Mouse (Mus musculus) lung, embryonic 16.5 days (tissue): ENCODE results near the gene Sspn. TPM values are rescaled to one million over a fixed set of nuclear protein-coding genes. Genes with fewer than 3 reads are reported as not detected.

Experiments used
- ATAC-seq: fragments of 200-750 bp; cut with Nextera tagmentation; 2 replicates; pipeline ENCODE4 v1.8.0; 2017; ENCODE audit warnings: low read depth, mild to moderate bottlenecking, moderate library complexity
- H3K27ac ChIP-seq: fragments of 300-500 bp; sonication (generic); 2 replicates; pipeline ENCODE4 v1.5.1; 2014; ENCODE audit warnings: mild to moderate bottlenecking, control low read depth, low read length
- H3K27me3 ChIP-seq: fragments of 300-500 bp; sonication (generic); 2 replicates; pipeline ENCODE4 v1.6.1; 2014; ENCODE audit warnings: low read depth, low read length, mixed read lengths; ENCODE audit not compliant: control insufficient read depth, insufficient read depth
- H3K36me3 ChIP-seq: fragments of 300-500 bp; sonication (generic); 2 replicates; pipeline ENCODE4 v1.6.1; 2014; ENCODE audit warnings: low read length; ENCODE audit not compliant: control insufficient read depth, insufficient read depth
- H3K4me1 ChIP-seq: fragments of 300-500 bp; sonication (generic); replicated peaks from 2 replicates; pipeline ENCODE4 v1.6.1; 2014; ENCODE audit warnings: low read length, mixed read lengths; ENCODE audit not compliant: control insufficient read depth, insufficient read depth
- H3K4me2 ChIP-seq: fragments of 300-500 bp; sonication (generic); 2 replicates; pipeline ENCODE4 v1.6.1; 2014; ENCODE audit warnings: low read depth, low read length, control low read depth
- H3K4me3 ChIP-seq: fragments of 300-500 bp; sonication (generic); 2 replicates; pipeline ENCODE4 v1.5.1; 2014; ENCODE audit warnings: mild to moderate bottlenecking, low read length, control low read depth
- H3K9ac ChIP-seq: fragments of 300-500 bp; sonication (generic); 2 replicates; pipeline ENCODE4 v1.6.1; 2014; ENCODE audit warnings: low read length, control low read depth
- H3K9me3 ChIP-seq: fragments of 300-500 bp; sonication (generic); 2 replicates; pipeline ENCODE4 v1.6.1; 2016; ENCODE audit warnings: low read length; ENCODE audit not compliant: control insufficient read depth
- WGBS: fragments of 180-500 bp; shearing (Covaris S2); extraction: QIAGEN DNeasy Blood & Tissue Kit; methylation state at CpG from one replicate; pipeline ENCODE4 v1.1.7; 2014; 5-methylcytosine and 5-hydroxymethylcytosine counted together
- polyA plus RNA-seq: library from polyadenylated mRNA; unstranded; fragments of >200 nt; fragmentation: Nextera tagmentation; extraction: Ambion mirVana; gene quantifications from 2 replicates; pipeline ENCODE4 v1.2.1, GENCODE M21; 2015

Gene Sspn
- 11.4 and 13.4 TPM in 2 replicates for polyA plus RNA-seq

DNA sequence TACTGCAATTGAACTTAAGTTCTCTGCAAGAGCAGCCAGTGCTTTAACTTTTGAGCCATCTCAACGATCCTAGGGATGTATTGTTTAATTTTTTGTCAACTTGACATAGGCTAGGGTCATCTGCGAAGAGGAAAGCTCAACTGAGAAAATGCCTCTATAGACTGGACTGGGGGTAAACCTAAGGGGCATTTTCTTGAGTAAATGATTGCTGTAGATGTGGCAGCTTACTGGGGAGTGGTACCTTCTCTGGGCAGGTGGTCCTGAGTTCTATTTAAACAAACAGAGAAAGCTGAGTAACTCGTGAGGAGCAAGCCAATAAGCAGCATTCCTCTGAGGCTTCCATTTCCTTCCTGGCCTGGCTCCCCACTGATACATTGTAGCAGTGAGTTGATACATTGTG, at the start of gene Sspn:
Gene Sspn (plus strand): TSS at position 301 of the 400 bp plus-strand sequence.
- H3K9ac ChIP-seq = no peak within 1 kb of the TSS
- no peaks in the 10 kb centered on the region for H3K36me3 ChIP-seq
- 50% methylated on average over 3 of the region's 3 CpGs for WGBS
- no peak for ATAC-seq
- H3K9me3 ChIP-seq = no peaks in the 10 kb centered on the region; the same call in 1 of the 2 replicates
- no peak within 1 kb of the TSS for H3K27ac ChIP-seq
- no peak within 1 kb of the TSS for H3K4me3 ChIP-seq
- no peaks in the 10 kb centered on the region for H3K27me3 ChIP-seq
- 0 out of 2 replicates have a peak, but pooled peaks cover 4% of the 10 kb centered on the region for H3K4me1 ChIP-seq
- no peak within 1 kb of the TSS for H3K4me2 ChIP-seq

DNA sequence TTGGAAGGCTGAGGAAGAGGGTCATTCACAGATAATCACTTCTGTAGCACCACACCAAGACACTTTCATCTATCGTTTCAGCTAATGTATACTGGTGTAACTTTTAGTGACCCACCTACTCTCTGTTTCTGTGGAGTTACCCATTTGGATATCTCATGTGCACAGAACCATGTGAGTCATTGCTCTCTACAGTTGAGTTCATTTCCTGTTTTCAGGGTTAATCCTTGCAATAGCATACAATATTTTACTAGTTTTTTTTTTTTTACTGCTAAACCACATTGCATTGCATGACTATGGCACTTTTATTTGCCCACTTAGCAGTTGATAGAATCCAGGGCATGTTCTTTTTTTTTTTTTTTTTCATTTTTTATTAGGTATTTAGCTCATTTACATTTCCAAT, 48.4 kb upstream of the Sspn start:
- H3K9ac ChIP-seq = no peak overlapping the region
- no peak overlapping the region for H3K27ac ChIP-seq
- WGBS = 35% methylated on average over 1 of the region's 1 CpGs
- no peak overlapping the region for H3K4me3 ChIP-seq
- H3K4me2 ChIP-seq = no peak overlapping the region
- no peak for ATAC-seq
- H3K36me3 ChIP-seq = no peaks in the 10 kb centered on the region
- no peaks in the 10 kb centered on the region for H3K27me3 ChIP-seq
- H3K4me1 ChIP-seq = no peaks in the 10 kb centered on the region
- H3K9me3 ChIP-seq = no peaks in the 10 kb centered on the region

DNA sequence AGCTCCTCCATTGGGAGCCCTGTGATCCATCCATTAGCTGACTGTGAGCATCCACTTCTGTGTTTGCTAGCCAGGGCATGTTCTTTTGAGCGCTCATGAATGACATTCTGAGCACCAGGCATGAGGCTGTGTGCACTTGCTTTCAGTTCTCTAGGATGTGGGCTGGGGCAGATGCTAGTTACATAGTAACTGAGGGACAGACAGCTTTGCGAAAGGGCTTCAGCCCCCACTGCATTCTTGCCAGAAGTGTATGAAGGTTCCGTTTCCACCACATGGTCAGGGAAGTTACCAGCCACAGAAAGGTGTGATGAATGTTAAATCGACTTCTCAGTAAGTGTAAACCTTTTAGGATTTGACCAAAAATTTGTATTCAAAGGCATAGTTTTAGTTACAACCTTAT, 47.8 kb upstream of the Sspn start:
- Histone ChIP-seq H3K4me3 (no peak overlapping the region), H3K9ac (no peak overlapping the region), H3K4me1 (no peaks in the 10 kb centered on the region), H3K36me3 (no peaks in the 10 kb centered on the region), H3K27me3 (no peaks in the 10 kb centered on the region), H3K4me2 (no peak overlapping the region), H3K9me3 (no peaks in the 10 kb centered on the region), H3K27ac (no peak overlapping the region)
- no peak for ATAC-seq
- 66% methylated on average over 4 of the region's 4 CpGs for WGBS

DNA sequence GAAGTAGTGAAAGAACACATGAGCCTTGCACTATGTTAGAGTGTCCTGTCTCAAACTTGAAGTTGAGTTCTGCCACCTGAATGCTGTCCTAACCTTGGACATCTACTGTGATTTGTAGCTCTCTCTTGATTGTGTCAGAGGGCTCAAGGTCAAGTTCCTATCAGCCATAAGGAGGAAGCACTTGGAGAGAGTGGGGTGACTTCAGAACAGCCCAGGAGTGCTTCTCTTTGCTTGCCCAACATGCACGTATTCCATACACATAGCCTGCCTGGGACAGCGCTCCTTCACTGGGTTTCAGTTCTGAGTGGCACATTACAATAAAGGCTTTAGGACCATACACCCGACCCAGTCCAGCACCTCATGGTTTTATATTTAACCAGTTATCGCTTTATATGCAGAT, 46.4 kb upstream of the Sspn start:
- no peak for ATAC-seq
- Histone ChIP-seq H3K9me3 (no peaks in the 10 kb centered on the region), H3K27me3 (no peaks in the 10 kb centered on the region), H3K4me2 (no peak overlapping the region), H3K27ac (no peak overlapping the region), H3K36me3 (no peaks in the 10 kb centered on the region), H3K4me3 (no peak overlapping the region), H3K4me1 (no peaks in the 10 kb centered on the region), H3K9ac (no peak overlapping the region)
- 74% methylated on average over 4 of the region's 4 CpGs for WGBS

DNA sequence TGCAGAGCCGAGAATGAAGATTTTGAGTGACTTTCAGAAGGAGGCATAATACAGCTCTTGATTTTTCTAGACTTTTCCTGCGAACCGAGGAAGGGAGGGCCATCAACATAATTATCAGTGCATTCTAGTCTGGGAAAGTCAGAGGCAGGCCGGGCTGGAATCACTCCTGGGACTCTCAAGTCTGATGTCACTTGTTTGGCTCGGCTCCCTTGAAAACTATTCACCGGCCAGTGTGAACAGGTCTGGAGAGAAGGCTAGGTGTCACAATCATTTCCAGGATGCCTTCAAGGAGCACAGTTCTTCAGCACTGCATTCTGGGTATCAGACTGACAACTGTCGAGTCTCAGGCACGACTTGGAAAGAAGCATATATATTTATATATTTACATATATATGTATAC, 45.2 kb upstream of the Sspn start:
- no peak for ATAC-seq
- Histone ChIP-seq H3K27me3 (no peaks in the 10 kb centered on the region), H3K27ac (no peak overlapping the region), H3K9me3 (no peaks in the 10 kb centered on the region), H3K4me1 (no peaks in the 10 kb centered on the region), H3K36me3 (no peaks in the 10 kb centered on the region), H3K4me3 (no peak overlapping the region), H3K4me2 (no peak overlapping the region), H3K9ac (no peak overlapping the region)
- WGBS = 45% methylated on average over 8 of the region's 8 CpGs

DNA sequence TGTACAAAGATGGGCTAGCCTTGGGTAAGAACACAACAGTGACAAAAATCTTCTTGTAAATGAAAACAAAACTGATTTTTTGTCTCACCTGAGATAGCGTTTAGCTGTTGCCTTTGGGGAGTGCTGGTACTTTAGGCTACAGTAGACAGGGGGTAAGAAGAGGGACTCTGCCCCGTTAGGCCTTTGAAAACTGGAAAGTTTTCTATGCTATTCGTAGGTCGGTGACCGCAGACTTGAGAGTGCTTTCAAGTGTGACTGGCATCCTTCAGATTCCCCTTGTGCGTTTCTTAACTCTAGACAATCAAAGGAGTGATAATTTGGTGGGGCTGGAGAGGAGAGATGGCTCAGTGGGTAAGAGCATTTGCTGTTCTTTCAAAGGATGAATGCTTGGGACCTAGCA, 43.7 kb upstream of the Sspn start:
- no peak overlapping the region for H3K9ac ChIP-seq

DNA sequence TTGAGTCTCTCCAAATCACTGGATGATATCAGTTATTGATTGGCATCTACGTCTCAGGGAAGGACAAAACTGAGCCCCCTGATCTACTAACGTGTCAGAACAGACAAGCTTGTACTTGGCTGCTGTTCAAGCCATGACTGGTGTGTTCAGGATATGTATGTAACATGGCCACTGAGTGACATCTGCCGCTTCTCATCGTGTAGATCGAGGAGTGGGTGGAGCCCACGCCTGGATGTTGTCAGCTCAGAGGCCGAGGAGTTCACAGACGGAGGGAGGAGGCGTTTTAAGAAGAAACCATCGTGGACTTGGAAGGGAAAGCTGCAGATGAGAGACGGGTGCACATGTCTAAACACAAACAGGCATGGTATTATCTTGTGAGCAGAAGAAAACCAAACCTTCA, 39.5 kb upstream of the Sspn start:
- Histone ChIP-seq H3K9me3 (no peaks in the 10 kb centered on the region), H3K9ac (no peak overlapping the region), H3K27me3 (no peaks in the 10 kb centered on the region), H3K4me1 (no peaks in the 10 kb centered on the region), H3K4me2 (no peak overlapping the region), H3K4me3 (no peak overlapping the region), H3K27ac (no peak overlapping the region), H3K36me3 (no peaks in the 10 kb centered on the region)
- 50% methylated on average over 11 of the region's 11 CpGs for WGBS
- ATAC-seq = no peak

More for the DNA sequence above, 43.7 kb upstream of the Sspn start:
- Histone ChIP-seq H3K27me3 (no peaks in the 10 kb centered on the region), H3K4me2 (no peak overlapping the region), H3K27ac (no peak overlapping the region), H3K4me1 (no peaks in the 10 kb centered on the region), H3K9me3 (no peaks in the 10 kb centered on the region), H3K36me3 (no peaks in the 10 kb centered on the region), H3K4me3 (no peak overlapping the region)
- WGBS = 66% methylated on average over 6 of the region's 6 CpGs
- ATAC-seq = no peak

DNA sequence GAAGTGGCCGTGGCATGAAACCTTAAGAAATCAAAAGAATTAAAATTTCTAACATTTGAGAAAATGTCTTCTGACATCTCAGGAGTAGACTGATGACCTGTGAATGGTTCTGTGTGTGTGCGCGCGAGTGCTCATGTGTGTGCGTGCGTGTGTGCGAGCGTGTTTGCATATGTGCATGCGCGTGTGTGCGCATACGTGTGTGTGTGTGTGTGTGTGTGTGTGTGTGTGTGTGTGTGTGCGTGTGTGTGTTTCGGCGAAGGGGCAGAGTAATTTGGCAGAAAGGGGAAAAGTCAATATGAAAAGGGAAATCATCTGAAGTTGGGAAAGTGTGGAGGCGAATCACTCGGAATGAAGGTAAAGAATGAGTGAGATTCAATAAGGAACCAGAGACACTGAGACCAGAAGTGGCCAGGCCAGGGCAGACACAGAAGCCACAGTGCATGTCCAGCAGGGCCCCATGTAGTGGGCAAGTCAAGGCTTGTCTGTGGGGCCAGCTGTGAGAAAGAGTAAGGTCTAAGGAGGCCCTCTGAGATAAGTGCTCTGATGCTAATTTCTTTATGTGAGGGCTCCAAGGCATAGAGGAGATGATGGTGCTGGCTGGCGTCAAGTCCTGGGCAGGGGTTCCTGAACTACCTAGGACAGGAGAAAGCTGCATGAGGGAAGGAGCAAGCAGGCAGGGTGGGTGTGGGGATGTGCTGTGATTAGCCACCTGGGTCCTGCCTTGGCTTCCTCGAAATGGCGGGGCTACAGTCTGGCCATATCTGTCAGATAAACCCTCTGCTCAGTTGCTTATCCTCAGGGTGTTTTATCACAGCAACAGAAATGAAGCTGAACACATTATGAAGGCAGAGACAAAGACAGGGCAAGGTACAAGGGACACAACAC, 38.8 kb upstream of the Sspn start:
- no peaks in the 10 kb centered on the region for H3K27me3 ChIP-seq
- H3K27ac ChIP-seq = no peak overlapping the region
- ATAC-seq = no peak
- no peak overlapping the region for H3K4me2 ChIP-seq
- WGBS = 90% methylated on average over 20 of the region's 20 CpGs
- no peak overlapping the region for H3K9ac ChIP-seq
- no peaks in the 10 kb centered on the region for H3K9me3 ChIP-seq
- H3K4me1 ChIP-seq = no peaks in the 10 kb centered on the region
- no peak overlapping the region for H3K4me3 ChIP-seq
- H3K36me3 ChIP-seq = no peaks in the 10 kb centered on the region

DNA sequence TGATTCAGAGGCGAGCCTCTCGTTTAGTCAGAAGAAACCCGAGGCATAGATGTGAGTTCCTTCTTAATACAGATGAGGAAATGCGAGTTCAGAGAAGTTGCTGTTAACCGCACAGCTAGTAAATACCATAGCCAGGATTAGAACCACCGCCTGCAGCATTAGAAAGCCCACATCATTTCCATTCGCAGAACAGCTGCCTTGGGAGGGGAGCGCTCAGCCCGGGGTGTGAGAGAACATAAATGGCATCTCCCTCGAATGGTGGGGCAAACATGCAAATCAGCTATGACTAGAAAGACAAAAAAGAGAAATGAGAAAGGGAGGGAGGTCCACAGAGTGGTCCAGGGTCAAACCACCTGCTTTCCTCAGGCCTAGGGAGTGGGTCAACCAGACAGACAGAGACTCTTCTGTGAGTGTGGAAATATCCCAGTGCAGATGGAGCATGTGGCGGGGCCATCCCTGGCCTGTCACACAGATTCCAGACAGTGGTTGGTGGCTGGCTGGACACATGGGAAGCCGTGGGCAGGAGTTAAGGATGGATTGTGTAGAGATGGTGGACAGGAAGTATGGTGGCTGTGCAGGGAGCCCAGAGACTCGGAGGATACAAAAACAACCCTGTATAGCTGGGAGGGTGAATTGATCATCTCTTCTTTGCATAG, 37.9 kb upstream of the Sspn start:
- H3K9ac ChIP-seq = no peak overlapping the region
- no peak overlapping the region for H3K27ac ChIP-seq
- WGBS = 78% methylated on average over 13 of the region's 13 CpGs

More for the DNA sequence above, 37.9 kb upstream of the Sspn start:
- Histone ChIP-seq H3K4me1 (no peaks in the 10 kb centered on the region), H3K4me2 (no peak overlapping the region), H3K4me3 (no peak overlapping the region), H3K9me3 (no peaks in the 10 kb centered on the region), H3K27me3 (no peaks in the 10 kb centered on the region), H3K36me3 (no peaks in the 10 kb centered on the region)
- no peak for ATAC-seq
